Mouse (Mus musculus) granulocyte monocyte progenitor cell, adult 5-6 weeks (primary cell): ENCODE measurements at regions not wholly inside any gene's neighbourhood (a gene's known extent, or its start where the extent isn't known, plus 50 kb on each side); places are given as distances from the start of the nearest gene placed in this dataset.

Experiments used
- ATAC-seq: replicated peaks from 2 replicates; pipeline ENCODE4 v1.8.0; 2016; ENCODE audit warnings: mild to moderate bottlenecking, moderate TSS enrichment, inconsistent platforms; ENCODE audit not compliant: poor library complexity, severe bottlenecking

- no peak for ATAC-seq
Observed at GRCm38 (mm10) chr3:150752787-150753186, 684.9 kb upstream of the Adgrl4 start.

DNA sequence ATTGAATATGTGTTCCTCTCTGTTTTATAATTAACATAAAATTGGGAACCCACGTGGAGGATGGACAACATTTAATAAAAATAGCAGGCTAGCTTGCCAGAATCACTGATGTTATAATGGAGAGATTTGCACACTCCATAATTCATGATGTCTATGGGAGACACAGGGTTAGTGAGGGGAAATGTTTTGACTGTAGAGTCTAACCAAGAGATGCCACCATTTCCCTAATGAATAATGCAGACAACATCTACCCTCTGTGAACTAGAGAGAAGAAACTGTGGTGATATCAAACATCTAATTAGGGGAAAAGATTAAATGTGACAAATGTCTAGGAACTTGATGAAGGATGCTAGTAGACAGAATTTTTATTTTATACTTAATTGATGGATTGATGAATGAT, 677.8 kb upstream of the Adgrl4 start:
- no peak for ATAC-seq

DNA sequence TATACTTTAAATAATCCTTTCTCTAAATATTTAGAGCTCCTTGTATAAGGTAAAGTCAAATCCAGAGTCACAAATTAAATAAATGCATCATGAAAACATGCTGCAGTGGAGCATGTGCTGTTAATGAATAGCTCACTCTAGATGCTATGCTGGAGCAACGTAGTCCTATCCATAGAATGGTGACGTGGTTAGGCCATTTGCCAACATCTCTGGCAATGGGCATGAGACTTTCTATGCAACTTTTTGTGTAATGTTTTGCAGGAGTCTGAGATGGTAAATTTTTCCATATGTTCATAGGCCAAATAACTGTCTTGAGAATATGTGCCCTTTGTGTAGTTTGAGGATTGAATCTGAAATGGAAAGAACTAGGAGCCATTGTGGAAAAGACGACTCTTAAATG, 653.1 kb upstream of the Adgrl4 start:
- no peak for ATAC-seq

- ATAC-seq, result no peak
Observed at GRCm38 (mm10) chr3:150817807-150818206, 619.9 kb upstream of the Adgrl4 start.

- ATAC-seq, result no peak
Observed at GRCm38 (mm10) chr3:150819369-150819768, 618.3 kb upstream of the Adgrl4 start.

DNA sequence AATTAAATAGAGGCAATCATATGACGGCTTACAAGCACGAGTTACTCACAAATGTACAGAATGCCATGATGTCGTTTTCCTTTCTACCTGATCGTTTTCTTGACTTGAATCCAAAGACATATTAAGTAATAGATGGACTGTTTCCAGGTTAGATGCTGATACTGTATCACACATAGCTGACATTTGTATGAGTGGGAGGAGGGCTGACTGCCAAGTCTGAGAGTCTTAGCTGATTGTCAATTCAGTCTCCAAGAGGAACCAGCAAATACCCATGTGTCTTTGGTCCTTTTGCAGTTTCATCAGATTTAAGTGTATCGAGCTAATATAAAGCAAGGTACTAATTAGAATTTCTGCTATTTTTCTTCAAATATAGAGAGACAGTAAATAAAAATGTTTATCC, 617.6 kb upstream of the Adgrl4 start:
- ATAC-seq, result no peak

GRCm38 (mm10) chr3:150846029-150846428, 591.7 kb upstream of the Adgrl4 start:
- ATAC-seq, result no peak

- no peak for ATAC-seq
Observed at GRCm38 (mm10) chr3:150852107-150852506, 585.6 kb upstream of the Adgrl4 start.

DNA sequence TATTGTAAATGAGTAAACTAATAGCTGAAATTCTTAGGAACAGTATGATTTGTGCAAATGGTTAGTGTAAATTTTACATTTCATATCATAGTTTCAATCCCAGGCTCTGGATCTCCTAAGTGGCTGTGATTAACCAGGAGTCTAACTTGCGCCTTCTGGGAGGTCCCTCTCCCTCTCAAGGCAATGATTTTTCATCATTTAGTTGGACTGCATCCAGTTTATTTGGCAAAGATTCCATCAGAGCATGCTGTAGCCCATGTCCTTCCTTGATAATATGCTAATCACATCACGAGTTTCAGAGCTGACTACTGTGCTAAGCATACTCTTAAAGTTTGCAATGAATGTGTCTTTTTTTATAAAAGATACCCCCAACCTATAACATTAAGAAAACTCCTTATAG, 541.0 kb upstream of the Adgrl4 start:
- no peak for ATAC-seq

- no peak for ATAC-seq
Observed at GRCm38 (mm10) chr3:150910091-150910490, 527.6 kb upstream of the Adgrl4 start.

- no peak for ATAC-seq
Observed at GRCm38 (mm10) chr3:150954897-150955296, 482.8 kb upstream of the Adgrl4 start.

- ATAC-seq, result no peak
Observed at GRCm38 (mm10) chr3:150999652-151000051, 438.0 kb upstream of the Adgrl4 start.

DNA sequence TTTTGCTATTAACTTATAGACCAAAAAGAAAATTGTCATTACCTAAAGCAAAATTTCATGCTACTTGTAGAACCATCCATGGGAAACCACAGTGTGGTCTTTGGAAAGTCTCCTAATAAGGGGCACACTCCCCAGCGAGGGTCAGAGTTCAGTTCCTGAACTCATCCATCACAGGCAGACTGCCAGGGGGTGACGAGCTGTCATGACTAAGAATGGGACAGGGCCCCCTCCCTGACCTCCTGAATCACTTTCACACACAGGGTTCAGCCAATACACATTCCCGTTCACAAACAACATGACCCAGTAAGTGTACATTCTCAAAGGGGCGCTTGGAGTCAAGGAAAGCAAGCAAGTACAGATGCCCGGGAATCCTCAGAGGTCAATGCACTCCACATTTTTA, 437.5 kb upstream of the Adgrl4 start:
- ATAC-seq, result no peak

- ATAC-seq, result peak; percentile 53
Observed at GRCm38 (mm10) chr3:151001881-151002412, 435.7 kb upstream of the Adgrl4 start.

GRCm38 (mm10) chr3:151003524-151003923, 434.2 kb upstream of the Adgrl4 start:
- ATAC-seq, result no peak

- no peak for ATAC-seq
Observed at GRCm38 (mm10) chr3:151003990-151004389, 433.7 kb upstream of the Adgrl4 start.

DNA sequence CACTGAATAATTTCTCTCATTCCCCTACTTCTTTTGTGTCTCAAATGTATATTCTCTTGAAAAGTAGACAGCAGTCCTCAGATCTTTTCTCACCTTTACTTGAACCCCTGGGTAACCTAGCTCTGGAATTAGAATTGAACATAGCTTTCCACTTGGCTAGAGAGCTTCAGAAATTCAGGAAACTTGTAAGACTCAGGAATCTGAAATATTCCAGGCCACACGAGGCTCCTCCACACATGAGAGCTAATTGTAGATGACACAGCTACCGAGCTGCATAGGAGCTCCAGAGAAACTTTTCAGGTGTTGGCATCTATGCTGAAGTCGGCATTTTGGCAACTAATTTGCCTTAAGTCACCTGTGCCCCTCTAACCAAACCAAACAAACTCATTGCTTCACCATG, 417.7 kb upstream of the Adgrl4 start:
- no peak for ATAC-seq

- no peak for ATAC-seq
Observed at GRCm38 (mm10) chr3:151057491-151057890, 380.2 kb upstream of the Adgrl4 start.

DNA sequence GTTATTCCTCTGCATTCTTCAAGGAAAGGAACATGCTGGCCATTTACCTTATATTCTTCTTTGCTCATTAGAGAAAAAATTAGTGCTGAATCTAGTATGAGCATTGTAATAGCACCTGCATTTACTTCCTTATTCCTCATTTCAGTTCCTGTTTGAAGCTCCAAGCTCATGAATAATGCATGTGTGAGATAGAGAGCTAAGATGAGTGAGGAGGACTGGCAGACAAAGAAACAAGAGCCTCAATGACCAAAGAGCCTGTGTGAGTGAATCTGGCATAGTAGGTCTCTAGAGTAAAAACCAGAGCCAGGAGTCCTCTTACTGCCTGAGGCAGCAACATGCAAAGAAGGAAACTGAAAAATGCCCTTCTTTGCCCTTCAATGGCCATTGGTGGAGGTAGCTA, 365.4 kb upstream of the Adgrl4 start:
- ATAC-seq, result peak; percentile 52; the same call in 1 of the 2 replicates

- ATAC-seq, result no peak
Observed at GRCm38 (mm10) chr3:151116831-151117230, 320.9 kb upstream of the Adgrl4 start.

GRCm38 (mm10) chr3:151117583-151118041, 320.1 kb upstream of the Adgrl4 start:
- no peak for ATAC-seq

DNA sequence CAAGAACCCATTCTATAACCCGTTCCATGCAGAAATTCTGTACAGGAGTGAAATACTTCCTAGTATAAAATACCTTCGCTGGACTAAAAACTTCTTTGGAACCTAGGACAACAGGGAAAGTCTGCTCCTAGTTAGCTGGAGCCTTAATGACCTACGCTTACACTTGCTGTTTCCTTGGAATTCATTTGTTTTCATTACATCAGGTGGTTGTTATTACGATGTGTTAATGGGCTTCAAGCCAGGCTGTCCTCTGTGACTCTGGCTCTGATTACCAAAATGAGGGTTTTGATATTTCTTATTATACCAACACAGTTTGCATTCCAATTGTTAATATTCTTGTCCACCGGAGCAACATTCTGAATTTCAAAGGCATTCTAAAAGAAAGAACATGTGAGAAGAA, 313.6 kb upstream of the Adgrl4 start:
- ATAC-seq, result no peak

DNA sequence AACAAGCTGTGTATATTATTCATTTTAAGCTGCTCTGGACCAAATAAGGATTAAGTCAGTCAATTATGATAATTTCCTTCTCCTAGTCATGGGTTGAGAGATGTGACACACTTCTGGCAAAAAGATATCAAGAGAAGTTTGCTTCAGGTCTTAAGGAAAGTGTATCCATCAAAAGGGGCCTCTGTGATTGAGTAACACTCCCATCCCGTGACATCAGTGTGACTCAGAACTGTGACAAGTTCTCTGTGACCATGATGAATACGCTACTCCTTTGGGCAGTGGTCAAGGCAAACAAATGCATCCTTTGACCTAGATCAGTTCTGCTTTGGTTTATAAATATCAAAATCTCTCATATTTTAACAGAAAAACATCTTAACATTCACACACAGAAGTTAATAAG, 290.8 kb upstream of the Adgrl4 start:
- no peak for ATAC-seq
